Mouse (Mus musculus): ENCODE measurements around the gene Lyg1.

Lyg1 gene

GRCm38 (mm10) chr1:37931806-37932205 is 25.8 kb downstream of the Lyg1 start:
- DNase-seq: peak in 1 of 2 experiments; percentile 2

DNA sequence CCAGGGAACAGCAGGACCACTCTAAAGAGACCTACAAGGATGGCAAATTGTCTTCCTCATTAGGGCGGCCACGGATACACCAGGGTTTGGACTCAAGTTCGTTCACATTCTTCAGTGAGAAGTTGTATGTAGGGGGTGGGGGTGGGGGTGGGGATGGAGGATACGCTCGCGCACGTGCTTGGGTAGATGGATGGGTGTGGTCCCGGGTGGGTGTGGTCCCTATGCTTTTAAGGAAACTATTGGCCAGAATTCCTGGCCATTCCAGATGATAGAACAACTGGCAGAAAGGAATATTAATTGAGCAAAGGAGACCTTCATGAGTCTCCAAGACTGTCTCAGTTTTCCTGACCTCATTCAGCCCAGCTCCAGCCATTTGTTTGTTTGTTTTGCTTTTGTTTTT is 31.6 kb downstream of the Lyg1 start:
- DNase-seq: no peak

GRCm38 (mm10) chr1:37922536-37922935 is 35.0 kb downstream of the Lyg1 start:
- DNase-seq: peak; percentile 30 to 34

- DNase-seq: no peak
These were observed 39.5 kb downstream of the Lyg1 start for GRCm38 (mm10) chr1:37918096-37918495.

- DNase-seq: no peak
These were observed 39.9 kb downstream of the Lyg1 start for GRCm38 (mm10) chr1:37917666-37918065.

DNA sequence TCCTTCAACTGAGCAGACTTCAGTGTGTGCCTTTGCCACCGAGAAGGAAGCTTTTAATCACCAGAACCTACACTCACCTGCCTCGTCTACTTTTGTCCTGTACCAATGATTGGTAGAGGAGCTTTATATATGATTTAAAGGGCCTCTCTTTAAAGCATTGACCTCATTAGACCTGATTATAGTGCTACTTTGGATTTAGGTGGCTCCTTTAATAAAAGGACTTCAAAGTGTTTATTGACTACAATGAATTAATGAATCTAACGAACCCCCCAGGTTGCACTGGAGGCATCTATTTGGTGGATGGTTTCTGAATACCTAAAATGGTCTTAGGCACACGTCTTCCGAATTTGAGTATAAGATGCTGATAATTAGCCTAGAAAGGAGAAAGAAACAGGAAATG is 41.2 kb downstream of the Lyg1 start, which contains the start of gene Lyg2:
Gene Lyg2 (minus strand): TSS at position 101 of the 400 bp plus-strand sequence.
- no peak for DNase-seq

- DNase-seq: no peak
These were observed 44.8 kb downstream of the Lyg1 start for GRCm38 (mm10) chr1:37912751-37913150.

- peak in 1 of 2 experiments; percentile 12 for DNase-seq
These were observed 54.4 kb downstream of the Lyg1 start for GRCm38 (mm10) chr1:37903178-37903577.

GRCm38 (mm10) chr1:37900288-37900687 is 57.3 kb downstream of the Lyg1 start:
- DNase-seq: no peak

GRCm38 (mm10) chr1:37899816-37900215 is 57.7 kb downstream of the Lyg1 start:
- no peak for DNase-seq
